Mouse (Mus musculus) spleen, adult 2 months (tissue): ENCODE measurements around the gene Siva1. TPM values are rescaled to one million over a fixed set of nuclear protein-coding genes. Genes with fewer than 3 reads are reported as not detected.

Source experiments
- DNase-seq, 2 experiments: peaks; one replicate each; pipeline versions ENCODE4 v3.0.0 to v3.0.0-alpha.2; 2012 to 2021; ENCODE audit warnings: low spot score in 2 of 2, low read depth in 1 of 2
- H3K27ac ChIP-seq: fragments of 200-500 bp; 2 replicates; pipeline ENCODE4 v1.5.1; 2012; ENCODE audit warnings: low read length, inconsistent platforms; ENCODE audit not compliant: insufficient read depth
- H3K27me3 ChIP-seq: fragments of 200-500 bp; 2 replicates; pipeline ENCODE4 v1.6.1; 2012; ENCODE audit warnings: mild to moderate bottlenecking, moderate library complexity, low read length, inconsistent platforms; ENCODE audit not compliant: control insufficient read depth, insufficient read depth
- H3K36me3 ChIP-seq: fragments of 200-500 bp; 2 replicates; pipeline ENCODE4 v1.6.1; 2012; ENCODE audit warnings: mild to moderate bottlenecking, low read length, inconsistent platforms; ENCODE audit not compliant: control insufficient read depth, insufficient read depth
- H3K4me1 ChIP-seq: fragments of 200-500 bp; 2 replicates; pipeline ENCODE4 v1.6.1; 2011; ENCODE audit warnings: inconsistent platforms; ENCODE audit not compliant: control insufficient read depth, insufficient read depth, insufficient read length
- H3K4me3 ChIP-seq: fragments of 200-500 bp; 2 replicates; pipeline ENCODE4 v1.5.1; 2011; ENCODE audit warnings: mild to moderate bottlenecking, inconsistent platforms; ENCODE audit not compliant: insufficient read depth, insufficient read length; ENCODE audit errors: extremely low read depth
- CTCF ChIP-seq: fragments of 200-500 bp; IDR thresholded peaks from 2 replicates; pipeline ENCODE4 v1.5.1; 2011; ENCODE audit warnings: mild to moderate bottlenecking, inconsistent platforms; ENCODE audit not compliant: insufficient read depth, insufficient read length, insufficient replicate concordance; ENCODE audit errors: extremely low read depth
- POLR2A ChIP-seq: fragments of 200-500 bp; IDR thresholded peaks from 2 replicates; pipeline ENCODE4 v1.6.1; 2011; ENCODE audit warnings: low read depth, low read length, inconsistent platforms
- WGBS: fragments of 180-500 bp; shearing (Covaris S2); methylation state at CpG from one replicate; pipeline ENCODE4 v1.1.7; 2018; 5-methylcytosine and 5-hydroxymethylcytosine counted together
- polyA plus RNA-seq: library from polyadenylated mRNA; depleted of rRNA; stranded (reverse); fragments of >200 nt; gene quantifications from 2 replicates; pipeline ENCODE4 v1.2.3, GENCODE M21; 2012

Siva1 gene
- polyA plus RNA-seq, 1 experiment = 31.6 TPM

DNA sequence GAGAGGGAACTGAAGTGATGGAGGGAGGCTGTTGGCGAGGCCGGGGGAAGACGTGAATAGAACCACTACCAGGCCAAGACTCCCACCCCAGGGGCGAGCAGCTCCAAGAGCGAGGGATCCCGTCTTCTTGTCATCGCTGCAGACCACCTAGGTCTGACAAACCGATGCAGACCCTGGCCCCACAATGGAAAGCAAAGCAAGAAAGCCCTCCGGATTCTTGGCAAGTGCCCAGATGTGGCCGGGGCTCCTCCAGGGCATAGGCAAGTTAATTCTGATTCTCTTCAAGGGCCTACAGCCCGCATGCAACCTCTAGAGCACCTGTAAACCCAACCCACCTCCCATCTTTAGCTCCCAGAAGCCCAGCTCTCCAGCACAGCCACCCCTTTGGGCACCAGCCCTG, 18.8 kb downstream of the Siva1 start:
- H3K27ac ChIP-seq = no peak overlapping the region
- DNase-seq = no peak
- H3K4me3 ChIP-seq = no peak overlapping the region
- no peak for TF ChIP-seq POLR2A
- TF ChIP-seq CTCF = no peak
- H3K36me3 ChIP-seq = peaks cover 33% of the 10 kb centered on the region
- H3K4me1 ChIP-seq = no peaks in the 10 kb centered on the region; the same call in 1 of the 2 replicates
- WGBS = 95% methylated on average over 11 of the region's 11 CpGs
- H3K27me3 ChIP-seq = no peaks in the 10 kb centered on the region

DNA sequence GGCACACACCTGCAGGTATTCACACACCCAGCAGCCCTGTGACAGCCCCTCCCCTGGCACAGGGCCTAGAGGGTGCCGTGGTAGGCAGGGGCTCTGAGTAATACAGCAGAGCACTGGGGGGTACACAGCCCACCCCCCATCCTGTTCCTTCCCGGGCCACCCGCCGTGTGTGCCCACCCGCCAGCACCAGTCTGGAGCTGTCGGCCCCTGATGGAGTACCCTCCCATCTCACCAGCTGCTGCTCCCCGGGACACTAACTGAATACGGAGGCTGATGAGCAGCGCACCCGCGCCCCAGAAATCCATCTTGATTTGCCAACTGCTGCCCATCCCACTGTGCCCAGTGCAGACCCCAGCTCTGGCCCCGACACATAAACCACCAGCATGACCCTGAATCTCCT, 19.2 kb downstream of the Siva1 start:
- TF ChIP-seq CTCF = no peak
- TF ChIP-seq POLR2A = no peak
- H3K27ac ChIP-seq = no peak overlapping the region
- peaks cover 30% of the 10 kb centered on the region for H3K36me3 ChIP-seq
- H3K4me1 ChIP-seq = no peaks in the 10 kb centered on the region; the same call in 1 of the 2 replicates
- WGBS = 95% methylated on average over 12 of the region's 12 CpGs
- DNase-seq = no peak
- H3K27me3 ChIP-seq = no peaks in the 10 kb centered on the region
- no peak overlapping the region for H3K4me3 ChIP-seq

DNA sequence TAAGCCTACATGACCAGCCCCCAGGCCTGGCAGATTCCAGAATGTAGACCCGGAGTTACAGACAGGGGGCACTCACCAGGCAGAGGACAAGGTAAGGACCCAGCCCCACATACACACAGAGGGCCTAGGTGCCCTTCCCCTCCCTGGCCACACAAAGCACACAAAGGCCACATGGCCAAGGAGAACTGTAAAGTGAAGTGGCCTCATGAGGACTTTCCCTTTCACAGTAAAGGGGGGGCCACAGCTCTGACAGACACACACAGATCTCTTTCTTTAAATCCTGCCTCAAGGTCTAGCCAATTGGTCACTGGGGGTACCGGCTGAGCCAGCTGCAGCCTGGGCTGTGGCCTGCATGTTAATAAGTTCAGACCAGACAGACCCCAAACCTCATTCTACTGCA, 19.6 kb downstream of the Siva1 start:
- Histone ChIP-seq H3K27ac (no peak overlapping the region), H3K4me1 (peaks cover 3% of the 10 kb centered on the region; the same call in 1 of the 2 replicates), H3K4me3 (no peak overlapping the region), H3K27me3 (no peaks in the 10 kb centered on the region), H3K36me3 (peaks cover 27% of the 10 kb centered on the region)
- WGBS = 84% methylated on average over 2 of the region's 2 CpGs
- DNase-seq = no peak
- no peak for TF ChIP-seq CTCF
- TF ChIP-seq POLR2A = no peak

DNA sequence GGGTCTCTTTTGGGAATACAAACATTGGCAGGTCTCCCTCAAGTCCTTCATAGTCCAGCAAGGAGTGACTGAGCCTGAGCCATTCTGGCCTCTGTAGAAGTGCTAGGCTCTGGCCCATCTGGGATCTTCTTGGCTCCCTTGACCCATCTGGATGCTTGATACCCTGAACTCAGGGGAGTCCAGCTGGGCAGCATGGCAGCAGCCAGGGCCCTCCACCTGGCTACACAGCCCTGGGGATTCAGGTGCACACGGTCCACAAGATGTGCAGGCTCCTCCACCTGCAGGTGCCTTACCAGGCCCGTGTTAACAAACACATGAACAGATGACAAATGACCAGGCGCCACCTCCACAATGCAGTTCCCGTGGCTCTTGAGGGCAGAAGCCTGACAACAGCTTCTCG, 20.2 kb downstream of the Siva1 start:
- H3K36me3 ChIP-seq = peaks cover 23% of the 10 kb centered on the region
- WGBS = 83% methylated on average over 5 of the region's 5 CpGs
- H3K4me3 ChIP-seq = no peak overlapping the region
- H3K4me1 ChIP-seq = peaks cover 8% of the 10 kb centered on the region; the same call in 1 of the 2 replicates
- no peak for DNase-seq
- no peaks in the 10 kb centered on the region for H3K27me3 ChIP-seq
- TF ChIP-seq POLR2A = no peak
- no peak for TF ChIP-seq CTCF
- H3K27ac ChIP-seq = no peak overlapping the region

DNA sequence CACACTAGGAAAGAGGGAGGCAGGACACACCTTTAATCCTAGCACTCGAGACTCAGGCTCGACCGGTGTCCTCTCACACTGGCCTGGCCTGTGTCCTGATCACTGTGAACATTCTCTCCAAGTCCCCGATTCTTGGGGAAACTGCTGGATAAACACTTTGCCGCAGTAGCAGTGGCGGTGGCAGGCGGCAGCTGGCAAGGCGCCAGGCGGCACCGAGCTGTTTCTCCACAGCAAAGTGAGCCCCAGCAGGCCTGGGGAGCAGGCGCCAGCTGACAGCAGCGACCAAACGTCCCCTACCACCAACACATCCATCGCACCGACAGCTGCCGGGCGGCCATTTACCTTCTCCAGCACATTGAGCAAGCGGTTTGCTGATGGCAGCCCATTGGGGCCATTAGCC, 21.0 kb downstream of the Siva1 start:
- H3K27me3 ChIP-seq = no peaks in the 10 kb centered on the region
- WGBS = 74% methylated on average over 18 of the region's 18 CpGs
- no peak overlapping the region for H3K27ac ChIP-seq
- TF ChIP-seq CTCF (no peak), POLR2A (no peak)
- peaks cover 8% of the 10 kb centered on the region; the same call in 1 of the 2 replicates for H3K4me1 ChIP-seq
- peaks cover 23% of the 10 kb centered on the region for H3K36me3 ChIP-seq
- no peak for DNase-seq
- no peak overlapping the region for H3K4me3 ChIP-seq

DNA sequence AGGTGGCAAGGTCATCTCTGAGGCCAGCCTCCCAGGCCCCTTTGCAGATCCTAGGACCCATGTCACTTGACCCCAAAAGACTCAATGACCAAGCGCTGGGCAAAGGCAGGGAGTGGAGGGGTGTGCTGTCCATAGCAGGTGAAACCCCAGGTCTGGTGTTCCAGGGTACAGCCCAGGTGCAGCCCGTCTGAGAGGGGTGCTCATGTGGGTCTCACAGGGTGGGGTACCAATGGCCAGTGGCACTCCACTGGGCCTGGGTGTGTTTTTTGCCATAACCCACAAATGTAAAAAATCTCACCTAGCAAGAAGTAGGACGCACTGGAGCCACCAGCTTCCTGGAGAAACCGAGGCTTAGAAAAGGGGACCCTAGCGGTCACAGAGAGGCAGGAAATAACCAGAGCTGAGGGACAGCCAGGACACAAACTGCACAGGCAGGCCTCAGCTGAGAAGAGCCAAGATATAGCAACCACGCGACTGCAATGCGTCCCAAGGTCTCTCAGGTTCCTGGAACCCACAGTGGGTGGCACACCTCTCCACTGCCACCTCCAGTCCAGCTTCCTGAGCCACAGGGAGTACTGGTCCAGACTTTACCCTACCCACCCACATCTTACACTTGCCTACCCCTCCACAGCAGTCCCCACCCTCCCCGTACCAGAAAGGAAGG, 21.5 kb downstream of the Siva1 start:
- Histone ChIP-seq H3K4me1 (peaks cover 12% of the 10 kb centered on the region; the same call in 1 of the 2 replicates), H3K27ac (no peak overlapping the region), H3K4me3 (no peak overlapping the region), H3K36me3 (peaks cover 22% of the 10 kb centered on the region), H3K27me3 (no peaks in the 10 kb centered on the region)
- no peak for DNase-seq
- no peak for TF ChIP-seq CTCF
- no peak for TF ChIP-seq POLR2A
- 88% methylated on average over 9 of the region's 9 CpGs for WGBS

DNA sequence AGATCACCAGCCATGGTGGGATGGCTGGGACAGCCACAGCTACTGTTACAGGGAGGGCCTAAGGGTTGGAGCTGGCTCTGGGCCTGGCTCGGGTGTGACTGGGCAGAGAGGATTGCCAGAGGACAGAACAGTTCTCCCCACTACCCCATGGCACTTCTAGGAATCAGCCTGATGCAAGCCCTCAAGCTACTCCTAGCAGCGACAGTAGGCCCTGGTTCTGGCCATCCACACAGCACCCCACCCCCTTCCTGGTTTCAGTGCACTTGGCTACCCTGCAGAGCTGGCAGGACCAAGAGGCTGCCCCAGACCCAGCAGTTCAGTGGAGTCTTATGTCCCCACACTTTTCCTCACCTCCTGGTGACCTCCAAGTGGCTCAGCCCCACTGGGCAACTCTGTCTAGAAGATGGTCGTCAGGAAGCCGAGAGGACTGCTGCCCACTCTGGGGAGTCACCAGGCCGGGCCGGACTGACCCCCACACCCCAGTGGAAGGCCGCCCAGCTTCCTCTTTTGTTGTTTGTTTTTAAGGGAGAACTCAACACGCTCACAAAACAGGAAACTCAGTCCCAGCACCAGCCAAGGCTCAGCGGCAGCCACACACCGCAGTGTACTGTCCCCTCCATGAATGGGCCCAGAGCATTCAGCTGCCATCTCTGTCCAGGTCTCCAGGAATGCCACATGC, 23.3 kb downstream of the Siva1 start:
- peak overlapping the region; percentile 34 for H3K27ac ChIP-seq
- no peak for TF ChIP-seq POLR2A
- no peak for TF ChIP-seq CTCF
- peaks cover 12% of the 10 kb centered on the region for H3K36me3 ChIP-seq
- DNase-seq = no peak
- H3K4me1 ChIP-seq = peaks cover 13% of the 10 kb centered on the region; the same call in 1 of the 2 replicates
- no peak overlapping the region for H3K4me3 ChIP-seq
- 60% methylated on average over 10 of the region's 10 CpGs for WGBS
- no peaks in the 10 kb centered on the region for H3K27me3 ChIP-seq
